Mouse (Mus musculus) G1E (cell line): ENCODE results near the gene Epb41l2.

Source experiments
- CTCF ChIP-seq: IDR thresholded peaks from 2 replicates; pipeline ENCODE4 v1.5.1; 2012; ENCODE audit warnings: low read depth, low read length, inconsistent platforms, mixed read lengths
- GATA1 ChIP-seq: IDR thresholded peaks from 2 replicates; pipeline ENCODE4 v1.6.1; 2012; ENCODE audit warnings: borderline replicate concordance, low read length, inconsistent platforms, mixed read lengths
- POLR2AphosphoS5 ChIP-seq: IDR thresholded peaks from 2 replicates; pipeline ENCODE4 v1.6.1; 2012; ENCODE audit warnings: low read depth, low read length, inconsistent platforms; ENCODE audit not compliant: insufficient replicate concordance
- TAL1 ChIP-seq: conservative IDR thresholded peaks from 2 replicates; pipeline ENCODE4 v1.6.1; 2012; ENCODE audit warnings: low read depth, low read length, inconsistent platforms, mixed read lengths

DNA sequence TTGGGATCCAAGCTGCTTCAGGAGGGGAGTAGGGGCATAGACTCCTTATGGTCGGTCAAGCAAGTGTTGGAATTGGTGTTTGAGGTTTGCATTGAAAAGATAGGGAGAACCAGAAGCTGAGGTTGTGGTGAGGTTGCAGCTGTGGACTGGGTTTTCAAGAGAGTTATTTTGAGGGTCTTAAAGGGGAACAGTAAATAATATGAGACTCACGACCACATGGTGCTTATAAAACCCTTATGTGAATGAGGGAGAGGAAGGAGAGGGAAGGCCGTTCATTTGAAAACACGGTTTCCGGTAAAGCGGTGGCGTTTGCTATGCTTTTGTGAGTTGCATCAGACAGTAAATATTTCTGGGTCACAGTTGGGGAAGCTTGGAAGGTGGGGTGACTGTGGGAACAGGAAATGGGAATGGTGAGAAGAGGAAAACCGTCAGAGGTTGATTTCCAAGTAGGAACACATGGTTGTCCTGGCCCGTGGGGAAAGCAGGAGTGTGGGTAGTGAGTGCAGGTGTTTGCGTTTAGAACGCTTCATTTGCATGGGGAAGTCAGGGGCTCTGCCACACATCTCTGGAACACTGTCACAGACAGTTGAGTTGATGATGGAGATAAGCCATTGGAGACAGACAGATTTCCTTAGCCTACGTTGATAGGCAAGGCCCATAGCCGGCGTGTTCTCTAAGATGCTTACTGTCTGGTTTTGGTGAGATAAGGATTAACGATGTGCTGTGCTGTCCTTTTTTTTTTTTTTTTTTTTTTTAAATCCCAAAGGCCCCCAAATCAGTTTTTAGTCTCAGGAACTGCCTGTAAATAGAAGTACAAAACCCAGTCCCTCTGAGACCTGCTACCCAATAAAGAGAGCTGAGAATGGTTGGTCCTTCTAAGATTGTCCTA is 44.5 kb downstream of the Epb41l2 start:
- TF ChIP-seq CTCF, result no peak
- TF ChIP-seq GATA1, result no peak
- no peak for TF ChIP-seq TAL1
- TF ChIP-seq POLR2AphosphoS5, result no peak
